Mouse (Mus musculus) kidney, postnatal 0 days (tissue): ENCODE results near the gene Gatad2b. TPM values are rescaled to one million over a fixed set of nuclear protein-coding genes. Genes with fewer than 3 reads are reported as not detected.

ENCODE experiments used
- ATAC-seq: fragments of 200-750 bp; cut with Nextera tagmentation; replicated peaks from 2 replicates; pipeline ENCODE4 v1.8.0; 2017; ENCODE audit warnings: low read depth, moderate number of reproducible peaks, moderate TSS enrichment, moderate library complexity; ENCODE audit not compliant: low FRiP score
- DNase-seq: peaks from one replicate; pipeline ENCODE4 v3.0.0-alpha.2; 2016; ENCODE audit warnings: low spot score
- H3K27ac ChIP-seq: fragments of 300-500 bp; sonication (generic); 2 replicates; pipeline ENCODE4 v1.5.1; 2014; ENCODE audit warnings: mild to moderate bottlenecking
- H3K27me3 ChIP-seq: fragments of 300-500 bp; sonication (generic); 2 replicates; pipeline ENCODE4 v1.6.1; 2014; ENCODE audit warnings: low read length, mixed read lengths; ENCODE audit not compliant: insufficient read depth
- H3K36me3 ChIP-seq: fragments of 300-500 bp; sonication (generic); 2 replicates; pipeline ENCODE4 v1.6.1; 2014; ENCODE audit warnings: low read length, mixed read lengths; ENCODE audit not compliant: insufficient read depth
- H3K4me1 ChIP-seq: fragments of 300-500 bp; sonication (generic); replicated peaks from 2 replicates; pipeline ENCODE4 v1.6.1; 2014; ENCODE audit warnings: antibody characterized with exemption, low read length, mixed read lengths; ENCODE audit not compliant: insufficient read depth
- H3K4me2 ChIP-seq: fragments of 300-500 bp; sonication (generic); 2 replicates; pipeline ENCODE4 v1.6.1; 2014; ENCODE audit warnings: mild to moderate bottlenecking, low read length, moderate library complexity, mixed read lengths
- H3K4me3 ChIP-seq: fragments of 300-500 bp; sonication (generic); replicated peaks from 2 replicates; pipeline ENCODE4 v1.5.1; 2014; ENCODE audit warnings: low read depth, low read length
- H3K9ac ChIP-seq: fragments of 300-500 bp; sonication (generic); 2 replicates; pipeline ENCODE4 v1.6.1; 2014; ENCODE audit warnings: low read depth, low read length
- H3K9me3 ChIP-seq: fragments of 300-500 bp; sonication (generic); replicated peaks from 2 replicates; pipeline ENCODE4 v1.6.1; 2016; ENCODE audit warnings: low read length, inconsistent platforms, mixed read lengths
- CTCF ChIP-seq: IDR thresholded peaks from 2 replicates; pipeline ENCODE4 v1.5.1; 2016; ENCODE audit warnings: antibody characterized with exemption, low read depth, mild to moderate bottlenecking, moderate library complexity
- WGBS: fragments of 180-500 bp; shearing (Covaris S2); extraction: QIAGEN DNeasy Blood & Tissue Kit; methylation state at CpG from one replicate; pipeline ENCODE4 v1.1.7; 2014; 5-methylcytosine and 5-hydroxymethylcytosine counted together
- polyA plus RNA-seq: library from polyadenylated mRNA; unstranded; fragments of >200 nt; fragmentation: Nextera tagmentation; extraction: Ambion mirVana; gene quantifications from 2 replicates; pipeline ENCODE4 v1.2.1, GENCODE M21; 2015

Gene Gatad2b
- polyA plus RNA-seq, 1 experiment from 2014 or later: 8.1 TPM

DNA sequence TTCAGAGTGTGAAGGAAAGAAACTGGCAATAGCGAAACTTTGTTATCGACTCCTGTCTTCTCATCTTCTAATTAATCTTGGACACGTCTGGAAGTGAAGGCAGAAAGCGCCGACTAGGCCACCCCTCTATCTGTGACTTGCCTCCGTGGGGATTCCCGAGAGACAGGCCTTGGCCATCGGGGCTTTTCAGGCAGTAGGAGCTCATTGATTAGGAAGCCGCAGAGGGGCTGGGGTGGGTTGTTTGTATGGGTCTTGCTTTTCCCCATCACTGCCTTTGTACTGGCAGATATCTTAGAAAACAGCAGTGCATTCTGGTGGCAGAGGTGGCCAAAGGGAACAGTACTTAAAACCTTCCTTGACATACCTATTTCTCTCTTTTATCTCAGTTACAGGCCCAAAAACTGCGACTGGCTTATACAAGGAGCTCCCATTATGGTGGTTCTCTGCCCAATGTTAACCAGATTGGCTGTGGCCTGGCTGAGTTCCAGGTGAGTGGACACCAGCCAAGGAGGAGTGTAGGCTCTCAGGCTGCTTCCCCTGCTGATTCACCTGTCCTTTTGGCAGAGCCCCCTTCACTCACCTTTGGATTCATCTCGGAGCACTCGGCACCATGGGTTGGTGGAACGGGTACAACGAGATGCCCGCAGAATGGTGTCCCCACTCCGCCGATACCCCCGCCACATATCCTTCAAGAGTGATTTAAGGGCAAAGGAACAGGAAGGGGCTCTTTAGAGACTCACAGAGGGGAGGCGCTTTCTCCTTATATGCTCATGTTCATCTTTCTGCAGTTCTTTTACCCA is 36.0 kb upstream of the Gatad2b start:
- no peak for TF ChIP-seq CTCF
- Histone ChIP-seq H3K9ac (no peak overlapping the region), H3K9me3 (no peaks in the 10 kb centered on the region), H3K4me3 (no peak overlapping the region), H3K36me3 (peaks cover 44% of the 10 kb centered on the region), H3K4me1 (0 out of 2 replicates have a peak, but pooled peaks cover 6% of the 10 kb centered on the region), H3K27me3 (no peaks in the 10 kb centered on the region), H3K4me2 (no peak overlapping the region), H3K27ac (no peak overlapping the region)
- no peak for DNase-seq
- ATAC-seq: no peak
- WGBS: 90% methylated on average over 19 of the region's 19 CpGs

DNA sequence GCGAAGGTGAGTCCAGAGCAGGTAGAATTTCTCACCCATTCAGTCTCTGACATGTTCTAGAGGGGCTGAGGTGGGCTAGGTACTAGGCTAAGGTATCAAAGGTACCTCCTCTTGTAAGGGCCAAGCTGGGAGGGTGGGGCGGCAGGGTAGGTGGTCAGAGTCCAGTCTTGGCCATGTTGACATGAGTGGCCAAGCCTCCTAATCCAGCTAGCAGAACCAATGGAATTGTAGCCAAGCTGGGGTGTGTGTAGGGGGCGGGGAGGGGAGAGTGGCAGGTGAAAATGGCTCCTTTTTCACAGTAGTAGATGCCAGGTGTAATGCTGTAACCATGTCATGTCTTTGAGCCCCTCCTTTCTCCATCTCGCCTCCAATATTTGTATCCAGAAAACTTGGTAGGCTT is 34.5 kb upstream of the Gatad2b start:
- no peak overlapping the region for H3K9ac ChIP-seq
- no peaks in the 10 kb centered on the region for H3K9me3 ChIP-seq
- no peak for ATAC-seq
- no peak overlapping the region for H3K27ac ChIP-seq
- H3K36me3 ChIP-seq: peaks cover 54% of the 10 kb centered on the region
- TF ChIP-seq CTCF: no peak
- no peak overlapping the region for H3K4me3 ChIP-seq
- WGBS: 98% methylated on average over 4 of the region's 4 CpGs
- H3K4me1 ChIP-seq: 0 out of 2 replicates have a peak, but pooled peaks cover 6% of the 10 kb centered on the region
- DNase-seq: no peak
- no peaks in the 10 kb centered on the region for H3K27me3 ChIP-seq
- no peak overlapping the region for H3K4me2 ChIP-seq

DNA sequence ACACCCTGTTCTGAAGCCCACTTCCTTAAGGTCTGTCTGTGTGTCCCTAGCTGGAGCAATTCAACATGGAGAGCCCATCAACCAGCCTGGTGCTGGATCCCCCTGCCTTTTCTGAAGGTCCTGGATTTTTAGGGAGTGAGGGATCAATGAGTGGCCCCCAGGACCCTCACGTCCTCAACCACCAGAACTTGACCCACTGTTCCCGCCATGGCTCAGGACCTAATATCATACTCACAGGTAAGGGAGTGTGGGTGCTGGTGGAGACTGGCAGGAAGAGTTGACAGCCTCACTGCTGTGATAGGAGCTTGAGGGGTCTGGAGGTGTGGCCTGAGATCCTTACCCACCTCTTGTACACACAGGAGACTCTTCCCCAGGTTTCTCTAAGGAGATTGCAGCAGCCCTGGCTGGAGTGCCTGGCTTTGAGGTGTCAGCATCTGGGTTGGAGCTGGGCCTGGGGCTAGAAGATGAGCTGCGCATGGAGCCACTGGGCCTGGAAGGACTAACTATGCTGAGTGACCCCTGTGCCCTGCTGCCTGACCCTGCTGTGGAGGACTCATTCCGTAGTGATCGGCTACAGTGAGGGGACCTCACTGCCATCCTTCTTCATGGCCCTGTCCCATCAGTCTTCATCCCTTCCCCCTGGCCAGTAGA is 29.7 kb upstream of the Gatad2b start:
- ATAC-seq: no peak
- WGBS: 96% methylated on average over 5 of the region's 5 CpGs

DNA sequence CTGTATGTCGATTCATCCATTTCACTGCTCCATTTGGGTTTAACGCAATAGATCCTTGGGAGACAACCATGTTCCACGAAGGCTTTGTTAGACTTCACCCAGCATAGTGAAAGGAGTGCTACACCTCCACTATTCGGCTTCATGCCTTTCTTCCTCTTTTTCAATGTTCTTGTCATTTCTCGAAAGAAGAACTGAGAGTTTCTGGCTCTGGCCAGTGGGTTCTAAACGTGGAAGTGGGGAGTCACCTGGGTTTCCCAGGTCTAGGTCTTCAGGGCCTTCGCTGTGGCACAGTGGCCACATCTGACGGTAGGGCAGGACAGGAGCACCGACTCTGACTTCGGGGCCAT is 28.3 kb upstream of the Gatad2b start:
- Histone ChIP-seq H3K4me1 (peaks cover 7% of the 10 kb centered on the region; the same call in 1 of the 2 replicates), H3K9me3 (no peaks in the 10 kb centered on the region), H3K27ac (peak overlapping the region; percentile 98), H3K36me3 (peaks cover 36% of the 10 kb centered on the region), H3K27me3 (no peaks in the 10 kb centered on the region), H3K9ac (peak overlapping the region; percentile 92), H3K4me2 (peak overlapping the region; percentile 86), H3K4me3 (peak overlapping the region; percentile 90)
- ATAC-seq (no peak), DNase-seq (no peak)
- no peak for TF ChIP-seq CTCF
- WGBS: 32% methylated on average over 10 of the region's 10 CpGs

More for the DNA sequence above, 29.7 kb upstream of the Gatad2b start:
- Histone ChIP-seq H3K4me1 (peaks cover 7% of the 10 kb centered on the region; the same call in 1 of the 2 replicates), H3K9ac (no peak overlapping the region), H3K36me3 (peaks cover 48% of the 10 kb centered on the region), H3K9me3 (no peaks in the 10 kb centered on the region), H3K4me3 (no peak overlapping the region), H3K27ac (no peak overlapping the region), H3K27me3 (no peaks in the 10 kb centered on the region), H3K4me2 (no peak overlapping the region)
- TF ChIP-seq CTCF: no peak
- no peak for DNase-seq

DNA sequence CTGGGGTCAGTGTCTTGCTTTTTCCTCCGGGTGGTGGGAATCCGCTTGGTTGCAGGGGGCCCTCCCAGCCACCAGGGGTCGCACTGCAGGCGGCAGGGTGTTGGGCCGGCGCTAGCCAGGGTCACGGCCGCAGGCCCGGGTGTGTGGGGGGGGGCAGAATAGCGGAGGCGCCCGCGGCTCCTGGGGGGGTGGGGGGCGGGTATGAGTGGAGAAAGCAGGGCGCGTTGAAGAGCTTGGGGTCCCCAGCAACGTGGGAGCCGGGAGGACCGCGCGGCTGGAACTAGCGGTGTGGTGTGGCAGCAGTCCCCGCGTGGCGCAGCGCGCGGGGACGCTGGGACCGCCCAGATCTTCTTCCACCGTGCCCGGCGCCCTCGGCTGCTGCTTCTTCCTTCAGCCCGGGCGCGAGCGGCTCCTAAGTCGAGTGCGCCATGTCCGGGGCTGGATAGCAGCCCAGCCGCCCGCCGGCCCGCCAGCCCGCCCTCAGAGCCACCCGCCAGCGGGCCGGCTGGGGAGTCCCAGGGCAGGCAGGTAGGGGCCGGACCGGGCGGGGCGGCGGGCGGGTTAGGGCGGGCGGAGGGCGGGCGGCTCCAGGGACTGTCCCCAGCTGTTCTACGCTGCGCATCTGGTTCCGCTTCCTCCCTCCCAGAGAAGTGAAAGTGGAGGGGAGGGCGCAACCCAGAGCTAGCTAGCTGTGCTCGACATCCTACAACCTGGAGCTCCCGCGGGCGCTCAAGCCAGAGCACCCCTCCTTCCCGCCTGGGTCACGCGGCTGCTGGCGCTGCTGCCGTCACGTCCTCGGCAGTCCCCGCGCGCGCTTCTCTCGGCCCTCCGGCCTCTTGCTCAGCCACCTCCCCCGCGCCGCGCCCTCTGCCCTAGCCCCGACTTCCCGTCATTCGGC is 27.7 kb upstream of the Gatad2b start, which contains the start of gene Dennd4b:
TSS of gene Dennd4b (plus strand) at position 152 of the 898 bp plus-strand sequence.
- H3K27ac ChIP-seq: peak within 1 kb of the TSS; percentile 98
- peak within 1 kb of the TSS; percentile 86 for H3K4me2 ChIP-seq
- DNase-seq (peak; percentile 94), ATAC-seq (peak; percentile 88)
- no peaks in the 10 kb centered on the region for H3K9me3 ChIP-seq
- peaks cover 29% of the 10 kb centered on the region for H3K36me3 ChIP-seq
- peak within 1 kb of the TSS; percentile 90 for H3K4me3 ChIP-seq
- under 1% methylated on average over 74 of the region's 87 CpGs for WGBS
- H3K27me3 ChIP-seq: no peaks in the 10 kb centered on the region
- H3K4me1 ChIP-seq: peaks cover 7% of the 10 kb centered on the region; the same call in 1 of the 2 replicates
- TF ChIP-seq CTCF: peak; percentile 87
- peak within 1 kb of the TSS; percentile 92 for H3K9ac ChIP-seq
